Mouse (Mus musculus) hindbrain, embryonic 11.5 days (tissue): ENCODE measurements around the gene Grb2. TPM values are rescaled to one million over a fixed set of nuclear protein-coding genes. Genes with fewer than 3 reads are reported as not detected.
A peak's percentile ranks its signal among the peaks of the same experiment; 100 is the strongest.

Experiments
- ATAC-seq: fragments of 200-750 bp; cut with Nextera tagmentation; 2 replicates; pipeline ENCODE4 v1.8.0; 2017; ENCODE audit warnings: mild to moderate bottlenecking, moderate TSS enrichment, moderate library complexity; ENCODE audit not compliant: low FRiP score
- DNase-seq: peaks from one replicate; pipeline ENCODE4 v3.0.0-alpha.2; 2015; ENCODE audit warnings: low spot score
- H3K27ac ChIP-seq: fragments of 300-500 bp; sonication (generic); 2 replicates; pipeline ENCODE4 v1.5.1; 2014; ENCODE audit warnings: mild to moderate bottlenecking, low read depth, low read length
- H3K27me3 ChIP-seq: fragments of 300-500 bp; sonication (generic); 2 replicates; pipeline ENCODE4 v1.6.1; 2014; ENCODE audit warnings: mild to moderate bottlenecking, low read length, moderate library complexity, mixed read lengths; ENCODE audit not compliant: control insufficient read depth, insufficient read depth
- H3K36me3 ChIP-seq: fragments of 300-500 bp; sonication (generic); 2 replicates; pipeline ENCODE4 v1.6.1; 2014; ENCODE audit warnings: mild to moderate bottlenecking, low read length, moderate library complexity, mixed read lengths; ENCODE audit not compliant: control insufficient read depth, insufficient read depth
- H3K4me1 ChIP-seq: fragments of 300-500 bp; sonication (generic); replicated peaks from 2 replicates; pipeline ENCODE4 v1.6.1; 2014; ENCODE audit warnings: low read length, mixed read lengths; ENCODE audit not compliant: control insufficient read depth, insufficient read depth
- H3K4me2 ChIP-seq: fragments of 300-500 bp; sonication (generic); replicated peaks from 2 replicates; pipeline ENCODE4 v1.6.1; 2014; ENCODE audit warnings: mild to moderate bottlenecking, low read depth, low read length
- H3K4me3 ChIP-seq: fragments of 300-500 bp; sonication (generic); 2 replicates; pipeline ENCODE4 v1.5.1; 2014; ENCODE audit warnings: low read depth, low read length
- H3K9ac ChIP-seq: fragments of 300-500 bp; sonication (generic); 2 replicates; pipeline ENCODE4 v1.6.1; 2014; ENCODE audit warnings: low read depth, low read length
- H3K9me3 ChIP-seq: fragments of 300-500 bp; sonication (generic); 2 replicates; pipeline ENCODE4 v1.6.1; 2016; ENCODE audit warnings: low read length; ENCODE audit not compliant: control insufficient read depth
- WGBS: fragments of 180-500 bp; shearing (Covaris S2); extraction: QIAGEN DNeasy Blood & Tissue Kit; methylation state at CpG from one replicate; pipeline ENCODE4 v1.1.7; 2014; 5-methylcytosine and 5-hydroxymethylcytosine counted together
- polyA plus RNA-seq: library from polyadenylated mRNA; unstranded; fragments of >200 nt; fragmentation: Nextera tagmentation; extraction: Ambion mirVana; gene quantifications from 2 replicates; pipeline ENCODE4 v1.2.1, GENCODE M21; 2014

Gene Grb2
- polyA plus RNA-seq, 1 experiment from 2014 or later, result 79.2 TPM

DNA sequence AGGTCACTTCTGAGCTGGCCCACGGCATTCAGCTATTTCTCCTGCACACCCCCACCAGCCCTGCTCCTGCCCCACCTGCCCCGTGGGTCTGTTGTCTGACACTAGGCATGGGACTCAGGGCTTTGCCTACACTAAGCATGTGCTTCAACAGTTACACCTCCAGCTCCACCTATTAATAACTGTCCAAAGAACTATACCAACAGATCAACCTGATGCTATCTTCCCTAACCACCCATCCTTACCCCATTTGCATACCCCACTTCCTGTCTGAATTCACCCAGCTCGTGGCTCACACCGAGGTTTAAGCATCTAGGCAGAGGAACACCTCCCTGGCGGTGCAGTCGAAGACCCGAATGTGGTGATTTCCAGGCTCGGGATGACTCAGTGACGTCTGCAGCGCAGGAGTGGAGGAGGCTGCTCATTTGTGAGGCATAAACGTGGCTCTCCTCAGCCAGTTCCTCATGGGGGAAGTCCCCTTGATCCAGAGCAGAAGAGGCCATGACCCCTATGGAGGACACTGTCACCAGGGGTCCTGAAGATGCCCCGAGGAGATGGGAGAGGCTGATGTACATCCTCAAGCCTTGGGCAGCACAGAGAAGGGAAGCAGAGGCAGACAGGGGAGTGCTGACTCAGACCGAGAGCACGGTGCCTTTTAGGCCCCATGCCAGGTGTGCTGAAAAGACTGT, 67.3 kb downstream of the Grb2 start:
- ATAC-seq (no peak), DNase-seq (no peak)
- Histone ChIP-seq H3K4me2 (no peak overlapping the region), H3K9ac (no peak overlapping the region), H3K4me3 (no peak overlapping the region), H3K4me1 (no peaks in the 10 kb centered on the region), H3K27me3 (no peaks in the 10 kb centered on the region), H3K27ac (peak overlapping the region; percentile 10; the same call in 1 of the 2 replicates), H3K36me3 (no peaks in the 10 kb centered on the region), H3K9me3 (no peaks in the 10 kb centered on the region)
- WGBS, result 55% methylated on average over 14 of the region's 14 CpGs

DNA sequence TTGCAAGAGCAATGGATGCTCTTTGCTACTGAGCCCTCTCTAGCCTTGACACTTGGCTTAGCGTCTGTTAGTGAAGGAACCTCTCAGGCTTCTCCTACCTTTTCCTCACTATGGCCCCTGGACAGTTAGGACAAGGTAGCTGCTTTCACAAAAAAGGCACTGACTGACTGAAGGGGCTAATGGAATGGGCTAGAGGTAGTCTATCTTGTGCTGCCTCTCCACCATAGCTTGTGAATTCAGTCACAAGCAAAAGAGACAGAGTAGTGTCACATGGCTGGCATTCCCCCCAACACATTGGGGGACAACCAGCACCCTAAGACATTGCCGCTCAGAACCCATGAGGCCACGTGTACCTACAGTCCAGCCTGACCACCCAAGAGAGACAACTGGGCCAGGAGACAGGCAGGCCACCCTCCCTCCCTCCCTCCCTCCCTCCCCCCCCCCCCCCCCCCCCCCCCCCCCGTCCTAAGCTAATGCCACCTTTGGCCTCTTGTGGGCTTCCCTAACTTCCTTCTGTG, 68.0 kb downstream of the Grb2 start:
- Histone ChIP-seq H3K4me1 (no peaks in the 10 kb centered on the region), H3K27ac (no peak overlapping the region), H3K9me3 (no peaks in the 10 kb centered on the region), H3K36me3 (no peaks in the 10 kb centered on the region), H3K4me2 (no peak overlapping the region), H3K27me3 (no peaks in the 10 kb centered on the region), H3K4me3 (no peak overlapping the region), H3K9ac (no peak overlapping the region)
- DNase-seq (no peak), ATAC-seq (no peak)
- WGBS, result 79% methylated on average over 3 of the region's 4 CpGs

DNA sequence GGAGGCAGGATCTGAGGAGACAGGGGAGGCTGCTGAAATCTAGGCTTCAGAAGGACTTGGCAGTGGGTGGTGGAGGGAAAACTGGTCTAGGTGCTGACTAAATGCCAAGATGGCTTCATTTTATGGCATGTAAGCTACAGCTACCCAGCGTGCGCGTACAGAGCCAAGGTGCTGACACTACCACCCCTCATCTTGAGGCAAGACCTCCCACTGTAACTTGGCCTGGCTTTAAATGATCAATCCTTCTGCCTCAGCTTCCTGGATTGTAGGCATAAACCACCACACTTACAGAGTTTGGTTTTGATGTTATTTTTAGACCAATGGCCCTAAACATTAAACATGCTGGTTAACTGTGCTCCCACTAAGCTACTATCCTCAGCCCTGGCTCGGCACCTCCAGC, 68.9 kb downstream of the Grb2 start:
- no peak overlapping the region for H3K4me2 ChIP-seq
- no peak overlapping the region for H3K9ac ChIP-seq
- DNase-seq (no peak), ATAC-seq (no peak)
- no peaks in the 10 kb centered on the region for H3K4me1 ChIP-seq
- H3K36me3 ChIP-seq, result no peaks in the 10 kb centered on the region
- H3K9me3 ChIP-seq, result no peaks in the 10 kb centered on the region
- no peak overlapping the region for H3K27ac ChIP-seq
- H3K27me3 ChIP-seq, result no peaks in the 10 kb centered on the region
- no peak overlapping the region for H3K4me3 ChIP-seq
- WGBS, result 96% methylated on average over 4 of the region's 4 CpGs

DNA sequence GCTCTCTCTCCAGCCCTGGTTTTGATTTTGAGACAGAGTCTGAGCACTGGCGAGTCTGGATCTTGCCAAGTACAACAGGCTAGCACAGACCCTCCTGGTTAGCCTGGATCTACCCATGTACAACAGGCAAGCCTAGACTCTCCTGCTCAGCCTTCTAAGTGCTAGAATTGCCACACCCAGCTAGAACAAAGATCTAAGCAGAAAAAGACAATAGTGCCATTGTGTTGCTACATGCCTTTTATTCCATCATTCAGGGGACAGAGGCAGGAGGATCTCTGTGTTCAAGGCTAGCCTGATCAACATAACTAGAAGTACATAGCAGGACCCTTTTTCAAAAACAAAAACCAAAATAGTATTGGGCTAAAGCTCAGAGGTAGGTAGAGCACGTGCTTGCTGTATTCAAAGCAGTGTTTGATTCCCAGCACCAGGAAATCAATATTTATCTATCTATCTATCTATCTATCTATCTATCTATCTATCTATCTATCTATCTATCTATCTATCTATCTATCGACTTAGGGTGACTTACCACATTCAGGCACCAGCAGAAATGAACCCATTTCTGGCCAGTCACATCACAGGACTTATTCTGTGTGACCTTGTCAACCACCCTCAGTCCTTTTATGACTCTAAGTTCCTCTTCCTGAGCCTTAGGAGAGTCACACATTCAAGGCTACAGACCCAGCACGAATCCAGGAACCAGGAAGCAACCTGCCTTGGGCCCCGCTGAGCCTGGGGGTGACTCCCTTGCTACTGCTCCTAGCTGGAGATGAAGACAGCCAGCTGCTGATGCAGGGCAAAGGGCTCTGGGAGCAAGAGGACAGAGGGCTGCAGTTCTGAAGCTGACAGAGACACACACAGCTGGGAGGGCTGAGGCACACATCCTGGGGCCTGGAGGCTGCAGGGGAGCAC, 69.6 kb downstream of the Grb2 start:
- Histone ChIP-seq H3K4me3 (no peak overlapping the region), H3K27me3 (no peaks in the 10 kb centered on the region), H3K9ac (no peak overlapping the region), H3K9me3 (no peaks in the 10 kb centered on the region), H3K4me1 (no peaks in the 10 kb centered on the region), H3K36me3 (no peaks in the 10 kb centered on the region), H3K4me2 (no peak overlapping the region), H3K27ac (no peak overlapping the region)
- 81% methylated on average over 5 of the region's 5 CpGs for WGBS
- no peak for ATAC-seq
- no peak for DNase-seq

DNA sequence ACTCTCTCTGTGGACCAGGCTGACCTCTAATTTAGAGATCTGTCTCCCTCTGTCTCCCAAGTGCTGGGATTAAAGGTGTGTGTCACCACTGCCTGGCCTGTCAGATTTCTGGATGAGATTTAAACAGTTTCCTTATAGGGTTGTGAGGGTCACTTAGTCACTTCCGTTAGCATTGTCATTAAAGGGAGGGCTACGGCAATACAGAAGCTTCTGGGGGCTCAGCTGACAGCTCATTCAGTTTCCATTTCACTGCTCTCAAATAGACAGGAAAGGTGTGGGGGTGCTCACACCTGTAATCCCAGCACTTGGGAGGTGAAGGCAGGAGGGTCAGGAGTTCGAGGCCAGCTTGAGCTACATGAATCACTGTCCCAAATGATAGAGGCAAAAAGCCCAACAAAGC, 71.4 kb downstream of the Grb2 start:
- H3K27ac ChIP-seq, result no peak overlapping the region
- ATAC-seq, result no peak
- H3K36me3 ChIP-seq, result no peaks in the 10 kb centered on the region
- no peak for DNase-seq
- H3K9ac ChIP-seq, result no peak overlapping the region
- H3K4me1 ChIP-seq, result no peaks in the 10 kb centered on the region
- no peak overlapping the region for H3K4me2 ChIP-seq
- no peaks in the 10 kb centered on the region for H3K9me3 ChIP-seq
- H3K4me3 ChIP-seq, result no peak overlapping the region
- no peaks in the 10 kb centered on the region for H3K27me3 ChIP-seq
- 87% methylated on average over 3 of the region's 3 CpGs for WGBS

DNA sequence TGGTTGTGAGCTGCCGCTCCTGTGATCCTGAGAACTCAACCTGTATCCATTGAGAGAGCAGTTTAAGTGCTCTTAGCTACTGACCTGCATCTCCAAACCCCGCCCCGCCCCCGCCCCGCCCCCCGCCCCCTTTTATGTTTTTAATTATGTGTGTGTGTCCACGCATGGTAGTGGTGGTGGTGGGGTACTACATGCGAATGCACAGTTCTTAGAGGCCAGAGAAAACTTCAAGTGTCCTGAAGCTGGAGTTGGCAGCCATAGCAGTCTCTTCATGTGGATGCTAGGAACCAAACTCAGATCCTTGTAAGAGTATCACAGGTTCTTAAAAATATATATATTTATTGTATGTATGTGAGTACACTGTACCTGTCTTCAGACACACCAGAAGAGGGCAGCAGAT, 72.9 kb downstream of the Grb2 start:
- DNase-seq (no peak), ATAC-seq (no peak)
- Histone ChIP-seq H3K36me3 (no peaks in the 10 kb centered on the region), H3K27me3 (no peaks in the 10 kb centered on the region), H3K4me3 (no peak overlapping the region), H3K9me3 (no peaks in the 10 kb centered on the region), H3K4me2 (no peak overlapping the region), H3K9ac (no peak overlapping the region), H3K4me1 (no peaks in the 10 kb centered on the region), H3K27ac (no peak overlapping the region)
- 77% methylated on average over 8 of the region's 8 CpGs for WGBS

DNA sequence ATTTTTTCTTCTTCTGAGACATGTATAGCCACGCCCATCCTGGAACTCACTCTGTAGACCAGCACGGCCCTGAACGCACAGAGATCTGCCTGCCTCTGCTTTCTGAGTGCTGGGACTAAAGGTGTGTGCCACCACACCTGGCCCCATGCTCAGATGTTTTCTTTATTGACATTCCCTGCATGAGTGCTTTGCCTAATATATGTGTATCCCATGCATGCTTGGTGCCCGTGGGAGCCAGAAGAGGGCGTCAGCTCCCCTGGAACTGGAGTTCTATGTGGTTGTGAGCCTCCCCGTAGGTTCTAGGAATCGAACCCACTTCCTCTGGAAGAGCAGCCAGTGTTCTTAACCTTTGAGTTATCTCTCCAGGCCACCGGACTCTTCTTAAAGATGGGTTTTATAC, 73.4 kb downstream of the Grb2 start:
- DNase-seq (no peak), ATAC-seq (no peak)
- Histone ChIP-seq H3K36me3 (no peaks in the 10 kb centered on the region), H3K27me3 (no peaks in the 10 kb centered on the region), H3K4me3 (no peak overlapping the region), H3K4me2 (no peak overlapping the region), H3K9ac (no peak overlapping the region), H3K9me3 (no peaks in the 10 kb centered on the region), H3K27ac (no peak overlapping the region), H3K4me1 (no peaks in the 10 kb centered on the region)
- WGBS, result 87% methylated on average over 8 of the region's 8 CpGs

DNA sequence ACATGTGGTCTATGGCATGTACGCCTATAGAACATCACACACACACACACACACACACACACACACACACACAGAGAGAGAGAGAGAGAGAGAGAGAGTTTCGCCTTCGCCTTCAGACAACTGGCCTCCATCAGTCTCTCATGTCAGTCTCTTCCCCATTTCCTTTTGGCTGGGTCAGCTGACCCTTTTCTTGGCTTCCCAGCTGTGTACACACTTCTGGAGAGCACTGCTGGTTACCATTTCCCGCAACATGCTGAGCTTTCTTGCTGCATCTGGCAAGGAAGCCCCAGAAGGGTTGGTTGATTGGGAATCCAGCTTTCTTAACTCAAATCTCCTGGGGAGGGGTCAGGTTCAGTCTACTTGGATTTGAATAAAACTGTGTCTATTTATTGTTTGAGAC, 74.3 kb downstream of the Grb2 start:
- WGBS, result 76% methylated on average over 4 of the region's 4 CpGs
- DNase-seq, result no peak
- no peak for ATAC-seq

More for the DNA sequence above, 74.3 kb downstream of the Grb2 start:
- Histone ChIP-seq H3K9me3 (no peaks in the 10 kb centered on the region), H3K27ac (no peak overlapping the region), H3K9ac (no peak overlapping the region), H3K4me1 (no peaks in the 10 kb centered on the region), H3K36me3 (no peaks in the 10 kb centered on the region), H3K4me3 (no peak overlapping the region), H3K27me3 (no peaks in the 10 kb centered on the region), H3K4me2 (no peak overlapping the region)
